Mouse (Mus musculus): Measurements from ENCODE around the gene Erp27.

GRCm38 (mm10) chr6:136881678-136882077, 40.3 kb downstream of the Erp27 start:
- no peak for TF ChIP-seq CTCF (IDR thresholded peaks at IDR 0.05)
- TF ChIP-seq EP300 (IDR thresholded peaks at IDR 0.05): no peak
